Mouse (Mus musculus) neural tube, embryonic 10.5 days (tissue): Measurements from ENCODE around the gene Olfr462.

ENCODE experiments used
- DNase-seq: peaks from one replicate; pipeline ENCODE4 v3.0.0-alpha.2; 2017; ENCODE audit warnings: low spot score; ENCODE audit errors: extremely low spot score

Olfr462 gene

GRCm38 (mm10) chr11:87847884-87848283 is 44.2 kb downstream of the Olfr462 start:
- DNase-seq: no peak

- no peak for DNase-seq
Observed at GRCm38 (mm10) chr11:87846968-87847600, 45.0 kb downstream of the Olfr462 start.

- DNase-seq: no peak
Observed at GRCm38 (mm10) chr11:87841436-87841835, 50.6 kb downstream of the Olfr462 start.

GRCm38 (mm10) chr11:87840676-87841075 is 51.4 kb downstream of the Olfr462 start:
- DNase-seq: no peak
